Mouse (Mus musculus) liver, embryonic 14.5 days (tissue): ENCODE results near the gene Ppp1r13l.

ENCODE experiments used
- CTCF ChIP-seq: IDR thresholded peaks from 2 replicates; pipeline ENCODE4 v1.5.1; 2016; ENCODE audit warnings: antibody characterized with exemption, low read depth, control low read depth
- EP300 ChIP-seq: IDR thresholded peaks from 2 replicates; pipeline ENCODE4 v1.6.1; 2016; ENCODE audit warnings: antibody characterized with exemption, low read depth

- no peak for TF ChIP-seq EP300
- TF ChIP-seq CTCF = no peak
Measured at GRCm38 (mm10) chr7:19318676-19319075, 40.9 kb upstream of the Ppp1r13l start.
